Mouse (Mus musculus) brain, embryonic 18.5 days (tissue): ENCODE data around the gene Vmn2r34.
"Not testable (repeated sequence)": the region's sequence is repeated elsewhere in the genome, so short reads cannot be mapped to it uniquely, and the experiment has no call there.

Source experiments
- DNase-seq: peaks from one replicate; pipeline ENCODE4 v3.0.0-alpha.2; 2012; ENCODE audit warnings: low read depth, low spot score

Vmn2r34 gene

DNA sequence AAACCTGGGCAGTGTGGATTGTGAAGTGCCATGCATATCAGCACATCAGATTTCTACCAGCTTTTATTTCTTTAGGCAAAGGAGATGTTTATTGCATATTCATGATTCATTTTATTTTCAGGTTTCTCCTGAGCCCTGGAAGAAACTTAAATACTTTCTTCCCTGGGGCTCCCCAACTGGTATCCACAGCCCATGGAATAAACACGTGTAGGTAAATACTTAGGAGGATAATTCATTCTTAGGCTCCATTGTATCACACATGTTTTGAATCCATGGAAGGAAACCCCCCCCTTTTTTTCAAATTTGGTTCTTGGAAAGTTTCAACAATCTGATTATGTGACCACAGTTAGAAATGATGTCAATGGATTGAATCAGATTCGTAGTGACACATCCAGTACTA lies at the start of gene Vmn2r34:
Gene Vmn2r34 (minus strand): TSS at position 101 of the 400 bp plus-strand sequence.
- DNase-seq, result not testable (repeated sequence)

DNA sequence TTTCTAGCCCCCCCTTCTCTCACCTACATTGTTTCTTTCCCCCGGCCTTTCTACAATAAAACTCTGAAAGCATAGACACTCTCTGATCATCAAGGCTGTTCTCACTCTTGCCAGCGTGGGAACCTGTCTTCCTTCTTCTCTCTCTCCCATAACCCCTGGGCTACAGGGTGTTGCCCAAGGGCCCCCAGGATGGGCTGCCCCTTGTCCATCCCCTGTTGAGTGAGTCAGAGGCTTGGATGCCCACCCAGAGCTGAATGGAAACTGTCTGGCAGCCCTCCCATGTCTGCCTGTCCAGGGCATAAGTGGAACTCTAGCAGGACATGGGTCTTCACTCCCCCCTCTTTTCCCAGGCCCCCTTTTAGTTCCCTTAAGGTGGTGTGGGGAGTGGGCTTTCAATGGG lies 15.3 kb downstream of the Vmn2r34 start:
- not testable (repeated sequence) for DNase-seq
